Mouse (Mus musculus): ENCODE data around the gene Gusb. TPM values are rescaled to one million over a fixed set of nuclear protein-coding genes. Genes with fewer than 3 reads are reported as not detected.

Gene Gusb
- 49.1 and 57.7 TPM in 2 replicates for polyA plus RNA-seq (2012; rRNA removed; ENCODE audit: low replicate concordance)

GRCm38 (mm10) chr5:130002301-130003146 is at the start of gene Gusb:
TSS of gene Gusb (minus strand) at chr5:130003049.

GRCm38 (mm10) chr5:130029142-130029897 is 26.5 kb upstream of the Gusb start, which contains the start of the genes Asl and Crcp:
TSS of gene Asl (minus strand) at chr5:130029247.
TSS of gene Crcp (plus strand) at chr5:130029290.

GRCm38 (mm10) chr5:129941495-129942045 is 61.3 kb downstream of the Gusb start, which contains the start of gene Vkorc1l1:
TSS of gene Vkorc1l1 (plus strand) at chr5:129941970.

Other genes starting within 250 kb of the Gusb start
- gene Psph, start 215.6 kb downstream of the Gusb start, polyA plus RNA-seq (2012; rRNA removed; ENCODE audit: low replicate concordance): 26.4 and 48.6 TPM in 2 replicates
- 20.4 and 25.6 TPM in 2 replicates for gene Sumf2, start 156.1 kb downstream of the Gusb start, polyA plus RNA-seq (2012; rRNA removed; ENCODE audit: low replicate concordance)
- 1,016 and 2,460 TPM in 2 replicates for gene Chchd2, start 115.6 kb downstream of the Gusb start, polyA plus RNA-seq (2012; rRNA removed; ENCODE audit: low replicate concordance)
- 1.5 and 2.5 TPM in 2 replicates for gene Zbed5, start 107.3 kb downstream of the Gusb start, polyA plus RNA-seq (2012; rRNA removed; ENCODE audit: low replicate concordance)
- gene Phkg1, start 104.5 kb downstream of the Gusb start, polyA plus RNA-seq (2012; rRNA removed; ENCODE audit: low replicate concordance): 8.4 and 93.8 TPM in 2 replicates
- 6.3 and 16.3 TPM in 2 replicates for gene Nupr1l, start 94.5 kb downstream of the Gusb start, polyA plus RNA-seq (2012; rRNA removed; ENCODE audit: low replicate concordance)
- 16.9 and 40.6 TPM in 2 replicates for gene Vkorc1l1, start 61.1 kb downstream of the Gusb start, polyA plus RNA-seq (2012; rRNA removed; ENCODE audit: low replicate concordance)
- 22.6 and 31.5 TPM in 2 replicates for gene Asl, start 26.2 kb upstream of the Gusb start, polyA plus RNA-seq (2012; rRNA removed; ENCODE audit: low replicate concordance)
- 6.0 and 13.4 TPM in 2 replicates for gene Crcp, start 26.2 kb upstream of the Gusb start, polyA plus RNA-seq (2012; rRNA removed; ENCODE audit: low replicate concordance)
- 19.8 and 27.4 TPM in 2 replicates for gene Tpst1, start 70.3 kb upstream of the Gusb start, polyA plus RNA-seq (2012; rRNA removed; ENCODE audit: low replicate concordance)
- 6.4 and 12.7 TPM in 2 replicates for gene Kctd7, start 141.8 kb upstream of the Gusb start, polyA plus RNA-seq (2012; rRNA removed; ENCODE audit: low replicate concordance)
- gene Rabgef1, start 168.7 kb upstream of the Gusb start, polyA plus RNA-seq (2012; rRNA removed; ENCODE audit: low replicate concordance): 20.7 and 34.6 TPM in 2 replicates
- gene Tmem248, start 214.0 kb upstream of the Gusb start, polyA plus RNA-seq (2012; rRNA removed; ENCODE audit: low replicate concordance): 35.4 and 36.4 TPM in 2 replicates